Mouse (Mus musculus): ENCODE measurements around the gene Ccdc63. TPM values are rescaled to one million over a fixed set of nuclear protein-coding genes. Genes with fewer than 3 reads are reported as not detected.
A peak's percentile ranks its signal among the peaks of the same experiment; 100 is the strongest.

Ccdc63 gene
- polyA plus RNA-seq, 1 experiment from 2014 or later: not detected

- Histone ChIP-seq H3K4me2 (ENCODE audit: low read depth, low read length) (no peak overlapping the region), H3K4me3 (ENCODE audit: low read depth, low read length) (no peak overlapping the region), H3K27me3 (ENCODE audit: control insufficient read depth, insufficient read depth, low read depth, low read length) (no peaks in the 10 kb centered on the region), H3K4me1 (ENCODE audit: control insufficient read depth, low read depth, low read length) (peaks cover 12% of the 10 kb centered on the region), H3K27ac (ENCODE audit: low read length) (no peak overlapping the region), H3K36me3 (ENCODE audit: control insufficient read depth, insufficient read depth) (peaks cover 66% of the 10 kb centered on the region), H3K9ac (ENCODE audit: low read depth, low read length) (no peak overlapping the region), H3K9me3 (replicated peaks; ENCODE audit: control insufficient read depth, low read length) (no peaks in the 10 kb centered on the region)
- 86% methylated on average over 14 of the region's 14 CpGs for WGBS (ENCODE audit: insufficient replicate concordance)
- no peak for ATAC-seq (ENCODE audit: low read depth)
These were observed 27.9 kb upstream of the Ccdc63 start for GRCm38 (mm10) chr5:122168344-122169069.

GRCm38 (mm10) chr5:122166636-122167161 lies 26.1 kb upstream of the Ccdc63 start:
- Histone ChIP-seq H3K9me3 (replicated peaks; ENCODE audit: control insufficient read depth, low read length) (no peaks in the 10 kb centered on the region), H3K4me3 (ENCODE audit: low read depth, low read length) (no peak overlapping the region), H3K4me1 (ENCODE audit: control insufficient read depth, low read depth, low read length) (peaks cover 30% of the 10 kb centered on the region), H3K9ac (ENCODE audit: low read depth, low read length) (no peak overlapping the region), H3K27me3 (ENCODE audit: control insufficient read depth, insufficient read depth, low read depth, low read length) (no peaks in the 10 kb centered on the region), H3K36me3 (ENCODE audit: control insufficient read depth, insufficient read depth) (peaks cover 53% of the 10 kb centered on the region), H3K27ac (ENCODE audit: low read length) (no peak overlapping the region), H3K4me2 (ENCODE audit: low read depth, low read length) (no peak overlapping the region)
- WGBS (ENCODE audit: insufficient replicate concordance): 41% methylated on average over 8 of the region's 8 CpGs
- no peak for ATAC-seq (ENCODE audit: low read depth)

DNA sequence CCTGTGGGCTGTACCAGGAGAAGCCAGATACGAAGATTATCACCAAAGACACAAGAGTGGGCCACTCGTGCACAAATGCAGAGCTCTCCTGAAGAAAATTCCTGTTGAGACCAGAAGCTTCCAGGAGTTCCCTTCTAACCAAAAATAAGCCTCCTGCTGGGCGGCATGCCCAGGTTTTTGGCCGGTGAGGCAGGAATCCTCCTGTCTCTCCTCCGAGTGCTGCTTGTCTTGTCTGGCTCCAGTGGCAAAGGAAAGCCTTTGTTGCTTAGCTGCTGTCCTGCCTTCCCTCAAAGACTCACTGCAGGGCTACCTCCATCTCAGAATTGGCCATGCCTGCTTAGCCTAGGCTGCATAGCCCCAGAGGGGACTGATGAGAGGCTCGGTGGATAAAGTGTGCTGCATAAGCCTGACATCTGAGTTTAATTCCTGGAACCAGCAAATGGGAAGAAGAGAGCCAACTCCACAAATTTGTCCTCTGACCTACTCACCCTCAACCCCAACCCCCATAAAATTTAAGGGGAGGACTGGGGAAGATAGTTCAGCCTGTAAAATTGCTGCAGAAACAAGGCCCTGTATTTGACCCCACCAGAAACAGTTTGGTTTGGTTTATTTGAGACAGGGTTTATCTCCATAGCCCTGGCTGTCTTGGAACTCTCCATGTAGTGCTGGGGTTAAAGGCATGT lies 24.8 kb upstream of the Ccdc63 start:
- Histone ChIP-seq H3K9me3 (replicated peaks; ENCODE audit: control insufficient read depth, low read length) (no peaks in the 10 kb centered on the region), H3K27me3 (ENCODE audit: control insufficient read depth, insufficient read depth, low read depth, low read length) (no peaks in the 10 kb centered on the region), H3K4me2 (ENCODE audit: low read depth, low read length) (no peak overlapping the region), H3K4me1 (ENCODE audit: control insufficient read depth, low read depth, low read length) (peaks cover 42% of the 10 kb centered on the region), H3K36me3 (ENCODE audit: control insufficient read depth, insufficient read depth) (peaks cover 40% of the 10 kb centered on the region), H3K27ac (ENCODE audit: low read length) (no peak overlapping the region), H3K9ac (ENCODE audit: low read depth, low read length) (no peak overlapping the region), H3K4me3 (ENCODE audit: low read depth, low read length) (no peak overlapping the region)
- ATAC-seq (ENCODE audit: low read depth): no peak
- 71% methylated on average over 6 of the region's 6 CpGs for whole genome bisulfite sequencing (ENCODE audit: insufficient replicate concordance)

DNA sequence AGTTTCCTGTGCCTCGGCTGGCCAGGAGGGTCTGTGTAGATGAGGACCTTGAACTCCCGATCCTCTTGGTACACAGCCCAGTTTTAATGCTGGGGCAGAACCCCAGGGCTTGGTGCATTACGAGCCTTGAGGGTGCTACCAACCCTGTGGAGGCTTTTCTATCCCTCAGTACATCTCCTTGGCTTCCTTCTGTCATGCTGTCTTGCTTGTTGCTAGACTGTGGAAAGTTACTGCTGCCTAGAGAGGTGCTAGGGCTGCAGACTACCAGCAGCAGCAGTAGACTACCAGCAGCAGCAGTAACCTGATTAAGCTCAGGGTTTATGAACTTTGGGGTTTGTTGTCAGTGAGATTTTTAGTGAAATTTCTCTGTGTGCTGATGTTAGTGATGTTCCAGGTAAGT lies 23.4 kb upstream of the Ccdc63 start:
- H3K27me3 ChIP-seq (ENCODE audit: control insufficient read depth, insufficient read depth, low read depth, low read length): no peaks in the 10 kb centered on the region
- peaks cover 27% of the 10 kb centered on the region for H3K36me3 ChIP-seq (ENCODE audit: control insufficient read depth, insufficient read depth)
- WGBS (ENCODE audit: insufficient replicate concordance): 71% methylated on average over 3 of the region's 3 CpGs
- no peaks in the 10 kb centered on the region for H3K9me3 ChIP-seq (replicated peaks; ENCODE audit: control insufficient read depth, low read length)
- H3K27ac ChIP-seq (ENCODE audit: low read length): no peak overlapping the region
- H3K9ac ChIP-seq (ENCODE audit: low read depth, low read length): no peak overlapping the region
- no peak for ATAC-seq (ENCODE audit: low read depth)
- H3K4me1 ChIP-seq (ENCODE audit: control insufficient read depth, low read depth, low read length): peaks cover 52% of the 10 kb centered on the region
- no peak overlapping the region for H3K4me3 ChIP-seq (ENCODE audit: low read depth, low read length)
- H3K4me2 ChIP-seq (ENCODE audit: low read depth, low read length): no peak overlapping the region

- 45% methylated on average over 6 of the region's 6 CpGs for WGBS (ENCODE audit: insufficient replicate concordance)
- Histone ChIP-seq H3K4me2 (ENCODE audit: low read depth, low read length) (no peak overlapping the region), H3K4me3 (ENCODE audit: low read depth, low read length) (no peak overlapping the region), H3K9ac (ENCODE audit: low read depth, low read length) (no peak overlapping the region), H3K36me3 (ENCODE audit: control insufficient read depth, insufficient read depth) (peaks cover 21% of the 10 kb centered on the region), H3K4me1 (ENCODE audit: control insufficient read depth, low read depth, low read length) (peaks cover 52% of the 10 kb centered on the region), H3K27me3 (ENCODE audit: control insufficient read depth, insufficient read depth, low read depth, low read length) (no peaks in the 10 kb centered on the region), H3K27ac (ENCODE audit: low read length) (no peak overlapping the region), H3K9me3 (replicated peaks; ENCODE audit: control insufficient read depth, low read length) (no peaks in the 10 kb centered on the region)
- no peak for ATAC-seq (ENCODE audit: low read depth)
These were observed 22.6 kb upstream of the Ccdc63 start for GRCm38 (mm10) chr5:122163194-122163593.

GRCm38 (mm10) chr5:122158557-122159515 lies 18.2 kb upstream of the Ccdc63 start:
- Histone ChIP-seq H3K4me1 (ENCODE audit: control insufficient read depth, low read depth, low read length) (peaks cover 63% of the 10 kb centered on the region), H3K36me3 (ENCODE audit: control insufficient read depth, insufficient read depth) (peaks cover 6% of the 10 kb centered on the region), H3K27me3 (ENCODE audit: control insufficient read depth, insufficient read depth, low read depth, low read length) (no peaks in the 10 kb centered on the region), H3K27ac (ENCODE audit: low read length) (peak overlapping the region; percentile 72), H3K4me3 (ENCODE audit: low read depth, low read length) (peak overlapping the region; percentile 94), H3K4me2 (ENCODE audit: low read depth, low read length) (peak overlapping the region; percentile 62), H3K9me3 (replicated peaks; ENCODE audit: control insufficient read depth, low read length) (no peaks in the 10 kb centered on the region), H3K9ac (ENCODE audit: low read depth, low read length) (peak overlapping the region; percentile 89)
- 1% methylated on average over 42 of the region's 42 CpGs for WGBS (ENCODE audit: insufficient replicate concordance)
- ATAC-seq (ENCODE audit: low read depth): peak; percentile 4; the same call in 1 of the 2 replicates

DNA sequence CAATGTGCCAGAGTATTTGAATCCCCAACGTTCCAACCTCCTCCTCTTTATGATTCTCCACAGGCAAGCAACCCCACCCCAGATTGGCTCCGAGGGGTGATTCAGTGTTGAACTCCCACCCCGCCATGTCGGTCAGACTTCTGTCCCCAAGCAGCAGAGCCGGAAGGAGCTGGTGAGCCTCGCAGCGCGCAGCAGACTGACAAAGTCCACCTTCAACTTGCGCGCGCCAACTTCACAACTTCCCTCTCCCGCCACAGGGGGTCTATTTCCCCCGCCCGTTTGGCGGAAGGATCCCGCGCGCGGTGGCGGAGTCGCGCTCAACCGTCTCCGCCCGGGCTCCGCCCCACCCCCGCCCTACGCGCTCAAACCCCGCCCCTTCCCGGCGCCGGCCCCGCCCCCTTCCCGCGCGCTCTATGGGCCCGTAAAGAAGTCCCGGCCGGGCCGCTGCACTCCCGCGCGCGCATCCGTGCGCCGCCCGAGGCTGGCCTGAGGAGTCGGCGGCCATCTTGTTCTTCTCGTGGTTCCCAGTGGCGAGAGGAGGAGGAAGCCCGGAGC lies 17.3 kb upstream of the Ccdc63 start, which contains the start of gene Ppp1cc:
Gene Ppp1cc (plus strand): TSS at position 452 of the 555 bp plus-strand sequence.
- H3K9me3 ChIP-seq (replicated peaks; ENCODE audit: control insufficient read depth, low read length): no peaks in the 10 kb centered on the region
- peak within 1 kb of the TSS; percentile 72 for H3K27ac ChIP-seq (ENCODE audit: low read length)
- under 1% methylated on average over 51 of the region's 54 CpGs for WGBS (ENCODE audit: insufficient replicate concordance)
- peaks cover 55% of the 10 kb centered on the region for H3K4me1 ChIP-seq (ENCODE audit: control insufficient read depth, low read depth, low read length)
- H3K27me3 ChIP-seq (ENCODE audit: control insufficient read depth, insufficient read depth, low read depth, low read length): no peaks in the 10 kb centered on the region
- H3K4me3 ChIP-seq (ENCODE audit: low read depth, low read length): peak within 1 kb of the TSS; percentile 94
- H3K36me3 ChIP-seq (ENCODE audit: control insufficient read depth, insufficient read depth): no peaks in the 10 kb centered on the region; the same call in 1 of the 2 replicates
- peak; percentile 93 for ATAC-seq (ENCODE audit: low read depth)
- H3K9ac ChIP-seq (ENCODE audit: low read depth, low read length): peak within 1 kb of the TSS; percentile 89
- H3K4me2 ChIP-seq (ENCODE audit: low read depth, low read length): peak within 1 kb of the TSS; percentile 68

- H3K4me3 ChIP-seq (ENCODE audit: low read depth, low read length): no peak overlapping the region
- no peak overlapping the region for H3K4me2 ChIP-seq (ENCODE audit: low read depth, low read length)
- H3K27ac ChIP-seq (ENCODE audit: low read length): peak overlapping the region; percentile 68
- no peak for ATAC-seq (ENCODE audit: low read depth)
- no peaks in the 10 kb centered on the region for H3K9me3 ChIP-seq (replicated peaks; ENCODE audit: control insufficient read depth, low read length)
- no peak overlapping the region for H3K9ac ChIP-seq (ENCODE audit: low read depth, low read length)
- H3K27me3 ChIP-seq (ENCODE audit: control insufficient read depth, insufficient read depth, low read depth, low read length): no peaks in the 10 kb centered on the region
- H3K4me1 ChIP-seq (ENCODE audit: control insufficient read depth, low read depth, low read length): peaks cover 42% of the 10 kb centered on the region
- WGBS (ENCODE audit: insufficient replicate concordance): 57% methylated on average over 2 of the region's 2 CpGs
- H3K36me3 ChIP-seq (ENCODE audit: control insufficient read depth, insufficient read depth): no peaks in the 10 kb centered on the region; the same call in 1 of the 2 replicates
These were observed 15.9 kb upstream of the Ccdc63 start for GRCm38 (mm10) chr5:122156486-122156885.

Measured in liver, embryonic 16.5 days (tissue).